Mouse (Mus musculus) ES-E14 (cell line): ENCODE results near the gene Epha8.

Experiments used
- HCFC1 ChIP-seq: IDR thresholded peaks from 2 replicates; pipeline ENCODE4 v1.6.1; 2012; ENCODE audit warnings: low read length, inconsistent platforms, borderline replicate concordance; ENCODE audit not compliant: insufficient read depth
- ZNF384 ChIP-seq: IDR thresholded peaks from 2 replicates; pipeline ENCODE4 v1.6.1; 2012; ENCODE audit warnings: low read depth, low read length, inconsistent platforms

- no peak for TF ChIP-seq HCFC1
- no peak for TF ChIP-seq ZNF384
These were observed 11.2 kb downstream of the Epha8 start for GRCm38 (mm10) chr4:136945397-136945796.
